Mouse (Mus musculus) T-helper 17 cell (primary cell): Measurements from ENCODE around the gene Vps26c.

Experiments used
- in situ Hi-C, 2 experiments: fragments of 300-600 bp; cut with MboI, MseI; formaldehyde crosslinking; loops; 1 replicate in 1 of 2; 2 replicates in 1 of 2; pipeline ENCODE4 v1.15.1; 2025; ENCODE audit warnings: high pct_unique_total_duplicates in 2 of 2

Gene Vps26c

DNA sequence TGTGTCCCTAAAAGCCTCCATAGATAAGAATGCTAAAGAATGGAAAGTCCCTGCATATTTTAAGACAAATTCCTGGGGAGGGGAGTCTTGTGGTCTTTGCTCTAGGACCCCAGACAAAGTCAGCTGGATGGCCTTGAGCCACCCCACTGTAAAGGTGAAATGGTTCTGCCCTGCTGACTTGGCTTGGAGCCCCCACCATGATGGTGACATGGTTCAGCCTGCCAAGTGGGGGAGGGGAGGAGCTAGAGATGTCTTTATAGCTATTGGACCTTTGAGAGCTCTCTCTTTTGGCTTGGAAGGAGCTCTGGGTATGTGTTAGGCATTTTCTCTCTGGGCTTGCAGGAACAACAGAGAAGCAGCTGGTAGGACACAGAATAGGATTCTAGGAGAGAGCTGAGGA, 25.3 kb upstream of the Vps26c start:
- in situ Hi-C loops: no loop called here

DNA sequence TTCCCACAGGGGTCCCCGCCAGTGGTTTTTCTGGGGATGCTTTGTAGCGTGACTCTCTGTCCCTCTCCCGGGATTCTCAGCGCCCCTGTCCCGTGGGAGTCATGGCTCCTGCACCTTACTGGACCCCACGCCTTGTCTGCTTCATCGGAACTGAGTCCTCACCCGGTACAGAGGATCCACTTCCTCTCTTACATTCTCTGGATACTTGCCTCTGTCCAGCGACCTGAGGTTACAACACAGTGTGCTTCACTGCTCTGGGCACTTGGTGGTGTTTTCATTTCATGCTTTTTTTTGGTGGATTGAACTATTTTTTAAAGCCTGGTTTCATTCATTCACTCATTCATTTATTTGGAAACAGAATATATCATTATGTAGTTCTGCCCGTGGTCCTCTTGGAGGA, 23.2 kb upstream of the Vps26c start:
- in situ Hi-C loops: no loop called here

DNA sequence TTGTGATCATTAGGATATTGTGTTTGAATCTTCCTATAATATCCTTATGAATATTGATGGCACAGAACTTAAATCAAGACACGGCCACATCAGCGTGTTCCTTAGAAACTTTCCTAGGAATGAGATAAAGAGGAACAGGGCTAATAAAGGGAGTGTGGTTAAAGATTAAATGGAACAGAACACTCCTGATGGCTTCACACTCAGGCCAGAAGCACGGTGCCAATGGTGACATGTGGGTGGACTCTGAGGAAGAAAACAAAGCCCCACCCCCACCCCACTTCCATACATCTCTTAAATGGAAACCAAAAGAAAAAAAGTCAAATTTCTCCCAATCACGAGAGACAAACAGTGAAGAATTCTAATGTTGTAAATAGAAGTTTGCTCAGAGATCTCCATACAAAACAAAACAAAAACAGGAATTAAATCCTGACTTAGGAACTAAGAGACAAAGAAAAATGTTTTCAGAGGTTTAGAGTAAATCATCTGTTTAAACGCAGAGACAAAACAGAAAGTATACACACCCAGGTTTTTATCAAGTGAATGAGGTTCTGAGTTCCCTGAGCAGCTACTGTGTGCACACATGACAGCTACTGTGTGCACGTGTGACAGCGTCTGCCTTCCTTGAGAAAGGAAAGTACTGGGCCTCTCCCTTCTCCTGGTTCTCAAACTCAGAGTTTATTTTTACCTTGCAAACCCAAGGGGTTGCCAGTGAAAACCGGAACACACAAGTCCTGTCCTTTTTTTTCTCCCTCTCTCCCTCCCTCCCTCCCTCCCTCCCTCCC, 19.3 kb upstream of the Vps26c start:
- in situ Hi-C loops: no loop called here

DNA sequence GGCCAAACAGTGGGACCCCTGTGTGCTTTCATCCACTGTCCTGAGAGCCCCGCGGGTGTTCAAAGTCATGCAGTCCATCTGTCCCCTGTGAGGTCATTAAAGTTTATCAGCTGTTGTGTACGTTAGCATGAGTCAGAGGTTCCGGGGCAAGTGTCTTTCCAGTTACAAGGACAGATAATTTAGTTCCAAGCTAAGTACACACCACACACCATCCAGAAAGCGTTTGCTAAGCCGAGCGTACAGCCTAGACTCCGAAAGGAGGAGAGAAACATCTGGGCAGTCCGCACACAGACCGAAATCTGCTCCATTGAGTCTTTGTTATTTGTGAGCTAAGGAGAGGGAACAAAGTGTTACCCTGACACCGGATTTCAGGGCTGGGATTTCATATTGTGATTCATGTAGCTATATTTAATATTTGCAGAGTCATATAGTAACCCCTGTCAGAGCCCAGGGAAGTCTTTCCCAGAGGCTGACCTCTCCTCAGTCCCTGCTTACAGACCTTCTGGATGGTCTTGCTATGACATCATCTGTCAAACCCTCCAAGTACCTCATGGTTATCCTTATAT, 18.0 kb upstream of the Vps26c start:
- in situ Hi-C loops: no loop called here

DNA sequence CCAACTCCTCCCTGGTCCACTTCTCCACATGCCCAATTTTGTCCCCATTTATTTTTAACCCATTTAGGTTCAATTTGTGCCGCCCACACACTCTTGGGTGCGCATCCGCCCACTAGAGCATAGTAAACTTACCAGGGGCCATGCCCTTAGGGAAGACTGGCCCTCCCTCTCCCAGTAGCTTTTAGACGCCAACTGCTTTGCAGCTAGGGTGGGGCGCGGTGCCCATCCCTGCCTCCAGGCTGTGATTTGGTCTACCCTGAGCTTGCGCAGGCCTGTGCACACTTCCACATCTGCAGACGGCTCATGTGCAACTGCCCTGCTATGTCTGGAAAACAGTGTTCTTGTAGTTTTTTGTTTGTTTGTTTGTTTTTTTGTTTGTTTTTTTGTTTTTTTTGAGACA, 16.3 kb upstream of the Vps26c start:
- in situ Hi-C loops: no loop called here

DNA sequence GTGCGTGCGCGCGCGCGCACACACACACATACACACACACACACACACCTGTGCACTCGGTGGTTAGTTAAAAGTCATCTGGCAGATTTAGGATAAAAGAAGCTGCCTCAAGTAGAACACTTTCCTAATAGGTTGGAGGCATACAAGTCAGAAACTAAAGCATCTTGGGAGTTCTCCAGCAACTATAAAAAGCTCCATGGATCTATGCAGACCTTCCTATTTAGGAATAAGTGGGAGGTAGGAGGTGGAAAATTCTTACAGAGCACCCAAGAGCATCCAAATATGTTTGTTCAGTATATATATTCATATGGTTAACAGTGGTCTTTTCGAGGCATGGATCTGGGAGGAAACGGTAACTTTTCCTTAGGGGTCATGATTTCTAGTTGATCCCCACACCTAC, 13.5 kb upstream of the Vps26c start:
- in situ Hi-C loops: no loop called here

DNA sequence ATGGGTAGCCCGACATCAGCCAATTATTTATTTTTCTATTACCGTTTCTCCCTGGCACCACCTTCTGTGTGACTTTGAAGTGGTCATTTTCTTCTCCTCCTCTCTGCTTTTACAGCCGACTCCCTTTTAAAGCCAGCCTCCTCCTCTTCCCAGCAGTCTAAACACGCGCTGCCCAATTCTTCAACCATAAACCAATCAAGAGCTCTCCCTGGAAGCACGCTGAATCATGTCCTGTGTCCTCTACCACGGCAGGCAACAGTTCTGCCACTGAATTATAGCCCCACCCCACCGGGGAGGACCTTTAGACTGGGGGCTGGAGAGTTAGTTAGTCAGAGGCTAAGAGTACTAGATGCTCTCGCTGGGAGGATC, 10.5 kb upstream of the Vps26c start:
- in situ Hi-C loops: loop anchor here in 1 of 2 experiments (10.0 kb wide), 1 partner anchor 1122 kb away; no protein-coding TSS in a partner anchor

DNA sequence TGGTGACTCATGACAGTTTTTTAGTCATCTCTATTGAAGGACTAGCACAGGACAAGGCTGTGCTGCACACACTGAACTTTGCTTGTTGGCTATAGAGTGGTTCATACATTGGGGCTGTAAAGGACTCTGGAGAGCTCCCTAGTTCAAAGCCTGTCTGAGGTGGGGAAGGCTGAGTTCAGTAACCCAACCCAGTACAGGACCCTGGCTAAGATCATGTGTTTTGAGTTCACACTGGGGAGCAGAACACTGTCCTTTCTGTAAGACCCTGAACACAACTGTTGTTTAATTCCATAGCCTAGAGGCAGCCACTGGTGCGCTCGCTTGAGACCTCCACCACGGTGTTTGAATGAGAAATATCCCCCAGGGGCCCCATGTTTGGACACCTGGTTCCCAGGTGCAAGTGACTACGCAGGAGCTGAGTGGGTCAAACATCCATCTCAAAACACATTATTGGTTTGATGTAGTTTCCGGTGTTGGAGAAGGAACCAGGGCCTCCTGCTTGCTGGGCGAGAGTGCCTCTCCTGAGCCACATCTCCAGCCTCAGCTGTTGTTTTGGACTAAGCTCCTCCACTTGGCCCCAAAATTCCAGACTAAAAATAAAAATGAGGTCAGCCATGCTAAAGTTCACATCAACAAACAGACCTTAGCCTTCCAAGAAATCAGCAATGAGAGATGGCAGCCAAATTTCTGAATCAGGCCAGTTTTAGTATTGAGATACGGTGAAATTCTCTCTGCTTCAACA, 10.0 kb upstream of the Vps26c start:
- in situ Hi-C loops: loop anchor here in 1 of 2 experiments (10.0 kb wide), 1 partner anchor 1122 kb away; no protein-coding TSS in a partner anchor

DNA sequence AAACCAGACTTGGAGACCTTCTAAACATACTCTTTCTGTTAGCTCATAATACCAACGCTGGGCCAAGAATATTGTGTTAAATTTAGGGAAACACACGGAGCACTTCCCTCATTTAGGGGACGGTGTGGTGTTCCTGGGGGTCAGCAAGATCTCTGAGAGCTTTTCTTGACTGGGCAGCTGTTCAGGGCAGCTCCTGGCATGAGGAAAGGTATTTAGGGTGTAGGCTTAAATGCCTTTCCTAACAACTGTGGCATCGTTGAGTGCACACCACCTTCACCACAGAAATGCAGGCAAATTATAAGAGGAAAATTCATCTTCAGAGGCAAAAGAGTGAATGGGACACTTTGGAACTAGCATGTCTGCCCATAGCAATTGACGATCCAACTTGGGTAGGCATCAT, 9.1 kb upstream of the Vps26c start:
- in situ Hi-C loops: loop anchor here in 1 of 2 experiments (10.0 kb wide), 1 partner anchor 1121 kb away; no protein-coding TSS in a partner anchor

DNA sequence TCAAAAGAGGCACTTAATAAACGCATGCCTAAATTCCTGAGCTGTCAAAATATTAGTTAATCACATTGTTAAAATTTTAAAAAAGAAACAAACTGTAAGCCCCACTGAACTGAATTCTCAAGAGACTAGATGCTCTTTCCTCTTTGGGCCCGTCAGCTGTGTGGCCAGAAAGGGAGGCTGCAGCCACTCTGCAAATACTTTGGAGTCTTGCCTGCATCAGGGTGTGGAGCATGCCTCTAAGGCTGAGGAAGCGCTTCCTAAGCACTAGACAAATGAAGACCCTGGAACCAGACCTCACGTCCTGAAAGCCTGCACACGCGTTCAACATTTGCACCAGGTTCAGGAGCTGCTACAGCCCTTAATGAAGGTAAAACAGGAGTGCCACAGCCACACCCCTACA, 7.0 kb upstream of the Vps26c start:
- in situ Hi-C loops: loop anchor here in 1 of 2 experiments (10.0 kb wide), 1 partner anchor 1119 kb away; no protein-coding TSS in a partner anchor

DNA sequence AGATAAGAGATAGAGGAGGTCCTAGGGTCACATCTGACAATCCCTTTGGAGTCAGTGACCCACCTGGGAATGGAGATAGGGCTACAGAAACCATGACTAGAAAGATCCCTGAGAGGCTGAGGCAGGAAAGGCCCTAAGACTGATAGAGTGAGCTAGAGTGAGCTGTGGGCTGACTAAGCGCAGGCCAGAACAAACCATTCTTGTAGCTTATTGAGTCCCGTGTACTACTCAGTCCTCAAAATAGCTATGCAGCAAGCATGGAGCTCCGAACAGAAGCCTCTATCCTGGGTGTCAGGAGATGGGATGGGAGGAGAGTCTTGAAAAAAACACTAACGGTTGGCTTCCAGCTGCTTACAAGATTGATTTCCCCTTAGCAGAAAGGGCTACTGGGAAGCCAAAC, 4.6 kb upstream of the Vps26c start:
- in situ Hi-C loops: loop anchor here in 1 of 2 experiments (10.0 kb wide), 1 partner anchor 1116 kb away; no protein-coding TSS in a partner anchor

DNA sequence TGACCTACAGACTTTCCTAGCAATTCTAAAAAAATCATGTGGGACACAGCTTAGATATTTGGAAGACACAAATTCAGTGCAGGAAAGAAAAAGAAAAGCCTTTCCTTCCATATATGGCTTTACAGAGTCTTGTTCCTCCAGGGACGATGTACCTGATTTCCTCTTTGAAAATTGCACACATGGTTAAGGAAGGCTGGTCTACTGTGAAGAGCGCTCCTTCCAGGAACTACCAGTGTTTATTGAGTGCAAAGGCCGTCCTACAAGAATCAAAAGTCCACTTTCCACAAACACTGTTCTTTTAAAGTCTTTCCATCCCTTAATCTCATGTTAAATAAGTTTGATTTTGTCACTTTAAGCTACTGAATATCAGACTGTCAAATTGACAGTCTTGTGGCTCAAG, 916 bp upstream of the Vps26c start:
- in situ Hi-C loops: loop anchor here (5.0 kb wide), 1 partner anchor 35 kb away; no protein-coding TSS in a partner anchor

DNA sequence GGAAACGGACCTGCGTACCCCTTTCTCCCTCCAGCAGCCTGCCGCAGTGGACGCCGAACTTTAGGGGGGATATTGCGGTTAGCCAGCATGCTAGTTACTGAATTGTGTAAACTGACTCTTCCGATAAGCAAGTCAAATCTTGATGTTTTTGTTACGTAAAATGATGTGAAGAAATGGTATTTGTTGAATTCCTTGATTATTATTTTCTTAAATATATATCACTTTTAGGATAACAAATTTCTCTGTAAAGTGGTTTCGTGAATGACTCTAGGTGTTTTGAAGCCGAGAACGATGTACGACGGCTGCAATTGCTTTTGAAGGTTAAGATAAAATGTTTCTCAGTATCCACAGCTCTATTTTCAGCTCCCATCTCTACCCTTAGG, 513 bp upstream of the Vps26c start:
- in situ Hi-C loops: loop anchor here (5.0 kb wide), 1 partner anchor 35 kb away; no protein-coding TSS in a partner anchor

DNA sequence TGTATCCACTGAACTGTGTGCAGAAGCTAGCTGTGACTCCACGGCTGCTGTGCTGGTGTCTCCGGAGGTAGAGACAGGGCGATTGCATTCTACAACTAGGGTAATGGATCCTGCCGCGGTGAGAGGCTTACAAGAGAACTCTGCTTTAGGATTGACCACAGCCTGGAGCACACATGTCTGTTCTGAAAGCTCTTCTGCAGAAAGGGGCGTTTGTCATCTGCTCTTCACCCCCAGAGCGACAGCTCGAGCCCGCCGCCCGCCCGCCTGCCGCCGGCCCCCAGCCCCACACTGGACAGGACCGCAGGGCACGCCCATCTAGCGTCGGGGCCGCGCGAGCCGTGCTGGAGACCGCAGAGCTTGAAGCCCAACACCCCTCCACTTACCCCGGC, 681 bp downstream of the Vps26c start:
- in situ Hi-C loops: loop anchor here (5.0 kb wide), 1 partner anchor 36 kb away; no protein-coding TSS in a partner anchor

DNA sequence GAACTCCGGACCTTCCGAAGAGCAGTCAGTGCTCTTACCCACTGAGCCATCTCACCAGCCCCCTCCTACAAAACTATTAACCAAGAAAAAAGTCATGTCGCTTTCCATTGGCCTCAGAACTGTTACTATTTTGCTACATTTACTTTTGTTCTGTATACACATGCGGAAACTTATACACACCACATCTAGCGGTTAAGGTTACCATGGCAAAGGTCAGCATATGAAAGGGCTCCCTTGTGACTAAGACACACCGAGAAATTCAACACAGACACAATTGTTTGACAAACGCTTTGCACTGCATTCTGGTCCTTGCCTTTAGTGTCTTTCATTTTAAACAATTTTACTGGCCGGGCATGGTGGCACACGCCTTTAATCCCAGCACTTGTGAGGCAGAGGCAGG, 1.9 kb downstream of the Vps26c start:
- in situ Hi-C loops: loop anchor here (5.0 kb wide), 1 partner anchor 38 kb away; no protein-coding TSS in a partner anchor

DNA sequence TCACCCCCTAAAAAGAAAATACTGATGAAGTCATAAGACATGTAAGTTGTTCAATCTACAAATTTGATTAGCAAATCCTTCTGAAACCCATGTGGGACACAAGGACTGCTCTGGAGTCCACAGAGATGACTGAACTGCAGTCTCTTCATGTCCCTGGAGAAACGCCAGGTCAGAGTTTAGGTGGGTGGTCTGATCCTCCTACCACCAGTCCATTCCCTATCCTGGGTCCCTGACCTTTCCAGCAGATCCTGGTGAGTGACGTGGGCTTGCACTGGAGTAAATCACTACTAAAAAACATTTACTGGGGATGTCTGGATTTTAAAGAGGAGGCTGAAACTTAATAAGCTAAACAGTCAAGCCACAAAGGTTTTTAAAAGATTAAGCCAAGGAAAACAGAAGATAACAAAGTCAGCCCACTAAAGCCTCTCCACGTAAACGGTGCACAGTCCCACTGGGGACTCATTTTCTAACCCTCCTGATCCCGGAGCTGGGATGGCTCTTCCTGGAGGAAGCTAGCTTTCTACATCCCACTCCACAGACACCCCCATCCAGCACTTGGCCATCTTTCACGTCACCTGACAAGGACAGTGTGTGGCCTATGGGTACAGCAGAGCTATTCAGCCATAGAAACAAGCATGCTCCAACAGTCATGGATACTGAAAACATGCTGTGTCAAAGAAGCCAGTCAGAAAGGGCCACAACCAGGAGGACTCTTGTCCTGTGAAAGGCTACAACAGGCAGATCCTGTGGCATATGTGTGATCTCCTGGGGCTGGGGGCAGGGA, 2.8 kb downstream of the Vps26c start:
- in situ Hi-C loops: no loop called here

DNA sequence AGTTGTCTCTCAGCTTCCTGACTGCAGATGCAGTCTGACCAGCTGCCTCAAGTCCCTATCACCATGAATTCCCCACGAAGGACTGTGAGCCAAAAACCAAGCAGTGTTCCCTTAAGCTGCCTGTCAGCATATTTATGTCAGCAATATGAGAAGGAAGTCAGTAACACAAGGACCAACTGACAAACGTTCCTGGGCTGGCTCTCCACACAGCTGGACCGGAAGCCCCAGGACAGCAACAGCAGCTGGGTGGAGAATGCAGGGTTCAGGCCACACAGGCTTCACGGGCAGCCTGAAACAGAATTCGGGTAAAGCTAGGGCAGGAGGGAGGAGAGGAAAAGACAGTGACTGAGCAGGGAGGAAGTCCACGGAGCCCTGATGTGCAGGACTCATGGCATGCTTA, 7.6 kb downstream of the Vps26c start:
- in situ Hi-C loops: no loop called here

DNA sequence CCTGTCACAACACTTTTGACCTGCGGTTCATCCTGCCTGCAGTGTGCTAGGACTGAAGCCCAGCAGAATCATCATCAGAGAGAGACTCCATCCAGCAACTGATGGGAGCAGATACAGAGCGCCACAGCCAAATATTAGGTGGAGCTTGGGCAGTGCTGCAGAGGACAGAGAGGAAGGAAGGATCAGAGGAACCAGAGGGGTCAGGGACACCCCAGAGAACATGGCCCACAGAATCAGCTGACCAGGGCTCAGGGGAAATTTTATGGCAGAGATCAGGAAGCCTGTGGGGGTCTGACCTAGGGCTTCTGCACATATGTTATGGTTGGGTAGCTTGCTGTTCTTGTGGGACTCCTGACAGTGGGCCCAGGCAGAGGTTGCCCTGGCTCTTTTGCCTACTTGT, 9.0 kb downstream of the Vps26c start:
- in situ Hi-C loops: no loop called here

DNA sequence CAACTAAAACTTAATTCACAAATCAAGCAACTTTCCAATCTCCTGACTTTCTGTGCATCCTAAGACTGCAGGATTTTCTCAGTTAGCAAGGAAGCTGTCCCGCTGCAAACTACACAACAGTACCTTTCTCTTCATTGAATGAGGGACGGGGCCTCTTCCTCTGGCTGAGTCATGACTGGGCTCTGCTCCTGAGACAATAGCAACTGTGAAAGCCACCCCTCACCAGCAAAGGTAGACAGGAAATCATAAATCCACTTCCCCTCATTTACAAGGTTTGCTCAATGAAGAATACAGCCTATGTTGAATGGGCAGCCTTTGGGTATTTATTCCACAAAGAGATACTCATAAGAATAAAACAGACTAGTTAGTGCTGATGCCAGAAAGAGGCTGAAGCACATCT, 16.6 kb downstream of the Vps26c start:
- in situ Hi-C loops: no loop called here

DNA sequence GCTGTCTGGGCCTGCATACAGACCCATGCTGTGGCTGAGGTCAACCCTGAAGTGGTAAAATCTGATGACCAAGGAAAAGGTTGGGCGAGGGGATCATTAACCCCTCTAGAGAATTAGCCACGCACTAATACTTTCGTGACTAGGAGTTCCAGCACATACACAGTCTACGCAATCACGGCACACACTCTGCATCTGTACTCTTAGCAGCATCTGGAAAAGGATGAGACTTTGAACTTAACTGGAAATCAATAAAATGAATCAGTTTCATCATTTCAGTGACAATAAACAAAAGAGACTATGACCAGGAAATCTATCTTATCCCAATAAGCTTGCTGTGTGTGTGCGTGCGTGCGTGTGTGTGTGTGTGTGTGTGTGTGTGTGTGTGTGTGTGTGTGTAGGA, 17.9 kb downstream of the Vps26c start:
- in situ Hi-C loops: no loop called here

DNA sequence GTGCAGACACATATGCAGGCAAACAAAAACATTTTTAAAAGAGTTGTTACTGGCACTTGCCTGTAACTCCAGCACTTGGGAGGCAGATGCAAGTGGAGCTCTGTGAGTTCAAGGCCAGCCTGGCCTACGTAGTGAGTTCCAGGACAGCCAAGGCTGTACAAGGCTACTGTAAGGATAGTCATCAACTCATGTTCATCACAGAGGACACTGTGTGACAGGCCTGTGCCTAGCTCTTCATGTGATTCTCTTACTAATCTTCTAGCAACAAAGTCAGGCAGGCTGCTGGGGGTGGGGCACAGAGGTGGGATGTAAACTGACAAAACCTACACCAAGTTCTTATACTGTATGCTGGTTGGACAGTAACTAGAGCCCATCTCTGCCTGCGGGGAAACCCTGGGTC, 19.6 kb downstream of the Vps26c start:
- in situ Hi-C loops: no loop called here
